Mouse (Mus musculus) neural tube, embryonic 14.5 days (tissue): ENCODE measurements around the gene Tmem174. TPM values are rescaled to one million over a fixed set of nuclear protein-coding genes. Genes with fewer than 3 reads are reported as not detected.
A peak's percentile ranks its signal among the peaks of the same experiment; 100 is the strongest.

ENCODE experiments used
- ATAC-seq: fragments of 200-750 bp; cut with Nextera tagmentation; 2 replicates; pipeline ENCODE4 v1.8.0; 2017; ENCODE audit warnings: low read depth, mild to moderate bottlenecking, moderate TSS enrichment, moderate library complexity
- H3K27ac ChIP-seq: fragments of 300-500 bp; sonication (generic); 2 replicates; pipeline ENCODE4 v1.5.1; 2014; ENCODE audit warnings: low read depth, mild to moderate bottlenecking, control low read depth, low read length, moderate library complexity, mixed read lengths
- H3K27me3 ChIP-seq: fragments of 300-500 bp; sonication (generic); 2 replicates; pipeline ENCODE4 v1.6.1; 2014; ENCODE audit warnings: low read length; ENCODE audit not compliant: control insufficient read depth, insufficient read depth
- H3K36me3 ChIP-seq: fragments of 300-500 bp; sonication (generic); 2 replicates; pipeline ENCODE4 v1.6.1; 2014; ENCODE audit warnings: low read length, mixed read lengths; ENCODE audit not compliant: control insufficient read depth, insufficient read depth
- H3K4me1 ChIP-seq: fragments of 300-500 bp; sonication (generic); 2 replicates; pipeline ENCODE4 v1.6.1; 2014; ENCODE audit warnings: low read length; ENCODE audit not compliant: control insufficient read depth, insufficient read depth
- H3K4me2 ChIP-seq: fragments of 300-500 bp; sonication (generic); 2 replicates; pipeline ENCODE4 v1.6.1; 2014; ENCODE audit warnings: mild to moderate bottlenecking, low read depth, low read length, control low read depth
- H3K4me3 ChIP-seq: fragments of 300-500 bp; sonication (generic); 2 replicates; pipeline ENCODE4 v1.5.1; 2014; ENCODE audit warnings: low read depth, low read length, control low read depth, mixed read lengths
- H3K9ac ChIP-seq: fragments of 300-500 bp; sonication (generic); replicated peaks from 2 replicates; pipeline ENCODE4 v1.6.1; 2014; ENCODE audit warnings: low read depth, mild to moderate bottlenecking, control low read depth, low read length, mixed read lengths
- H3K9me3 ChIP-seq: fragments of 300-500 bp; sonication (generic); 2 replicates; pipeline ENCODE4 v1.6.1; 2016; ENCODE audit warnings: low read length; ENCODE audit not compliant: control insufficient read depth
- WGBS: fragments of 180-500 bp; shearing (Covaris S2); extraction: QIAGEN DNeasy Blood & Tissue Kit; methylation state at CpG from one replicate; pipeline ENCODE4 v1.1.7; 2014; 5-methylcytosine and 5-hydroxymethylcytosine counted together
- polyA plus RNA-seq: library from polyadenylated mRNA; unstranded; fragments of >200 nt; fragmentation: Nextera tagmentation; extraction: Ambion mirVana; gene quantifications from 2 replicates; pipeline ENCODE4 v1.2.1, GENCODE M21; 2014

Gene Tmem174
- polyA plus RNA-seq, 1 experiment from 2014 or later, result not detected

GRCm38 (mm10) chr13:98588951-98589501 lies 48.2 kb downstream of the Tmem174 start:
- Histone ChIP-seq H3K4me1 (peaks cover 8% of the 10 kb centered on the region), H3K4me3 (peak overlapping the region; percentile 39), H3K9me3 (no peaks in the 10 kb centered on the region), H3K9ac (peak overlapping the region; percentile 34; the same call in 1 of the 2 replicates), H3K36me3 (no peaks in the 10 kb centered on the region), H3K4me2 (peak overlapping the region; percentile 82), H3K27ac (no peak overlapping the region), H3K27me3 (peaks cover 17% of the 10 kb centered on the region)
- peak; percentile 87 for ATAC-seq
- 2% methylated on average over 31 of the region's 35 CpGs for WGBS

GRCm38 (mm10) chr13:98588480-98588879 lies 48.7 kb downstream of the Tmem174 start:
- Histone ChIP-seq H3K4me3 (peak overlapping the region; percentile 39), H3K9ac (0 out of 2 replicates have a peak overlapping the region, but pooled peaks have one; percentile 34), H3K4me2 (peak overlapping the region; percentile 82), H3K4me1 (peaks cover 8% of the 10 kb centered on the region), H3K9me3 (no peaks in the 10 kb centered on the region), H3K27me3 (peaks cover 17% of the 10 kb centered on the region), H3K27ac (no peak overlapping the region), H3K36me3 (no peaks in the 10 kb centered on the region)
- peak; percentile 15; the same call in 1 of the 2 replicates for ATAC-seq
- 3% methylated on average over 12 of the region's 12 CpGs for WGBS

DNA sequence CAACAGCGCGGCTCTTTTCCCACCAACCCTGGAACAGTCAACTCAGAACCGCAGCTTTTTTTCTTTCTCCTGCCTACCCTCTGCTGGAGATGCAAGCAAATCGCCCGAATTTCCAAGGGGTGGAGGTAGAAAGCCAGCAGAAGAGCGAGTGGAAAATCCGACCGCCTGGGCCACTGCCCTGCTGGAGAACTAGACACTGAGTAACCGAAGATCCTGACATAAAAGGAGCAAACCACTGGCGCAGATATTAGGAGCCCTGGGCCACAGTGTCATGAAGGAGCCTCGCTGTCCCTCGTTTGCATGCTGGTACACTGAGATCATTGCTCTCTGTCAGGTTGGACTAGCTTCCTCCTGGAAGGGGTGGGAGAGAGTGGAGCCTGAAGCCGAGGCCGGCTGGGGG lies 49.6 kb downstream of the Tmem174 start:
- H3K4me3 ChIP-seq, result no peak overlapping the region
- H3K36me3 ChIP-seq, result no peaks in the 10 kb centered on the region
- WGBS, result 3% methylated on average over 14 of the region's 14 CpGs
- peak overlapping the region; percentile 12; the same call in 1 of the 2 replicates for H3K4me2 ChIP-seq
- H3K9me3 ChIP-seq, result no peaks in the 10 kb centered on the region
- peaks cover 17% of the 10 kb centered on the region for H3K27me3 ChIP-seq
- H3K4me1 ChIP-seq, result peaks cover 8% of the 10 kb centered on the region
- ATAC-seq, result peak; percentile 60
- no peak overlapping the region for H3K27ac ChIP-seq
- H3K9ac ChIP-seq, result no peak overlapping the region

- peaks cover 8% of the 10 kb centered on the region for H3K4me1 ChIP-seq
- H3K9me3 ChIP-seq, result no peaks in the 10 kb centered on the region
- H3K36me3 ChIP-seq, result no peaks in the 10 kb centered on the region
- H3K4me3 ChIP-seq, result no peak overlapping the region
- no peak overlapping the region for H3K4me2 ChIP-seq
- 33% methylated on average over 17 of the region's 17 CpGs for WGBS
- ATAC-seq, result no peak
- peaks cover 17% of the 10 kb centered on the region for H3K27me3 ChIP-seq
- H3K9ac ChIP-seq, result no peak overlapping the region
- no peak overlapping the region for H3K27ac ChIP-seq
These were observed 50.2 kb downstream of the Tmem174 start for GRCm38 (mm10) chr13:98586817-98587575.

Other genes with a start within 250 kb of the Tmem174 start
- 0.59 and 0.86 TPM in 2 replicates for gene Gm10320, start 145.4 kb downstream of the Tmem174 start, polyA plus RNA-seq
- gene Tmem171, start 57.4 kb upstream of the Tmem174 start, polyA plus RNA-seq, result not detected in 2 replicates
- gene Fcho2, start 178.0 kb upstream of the Tmem174 start, polyA plus RNA-seq, result 28.3 and 30.4 TPM in 2 replicates